Mouse (Mus musculus) CD4-positive, CD25-positive, alpha-beta regulatory T cell, adult 4 months (primary cell): ENCODE data around the gene Socs7. TPM values are rescaled to one million over a fixed set of nuclear protein-coding genes. Genes with fewer than 3 reads are reported as not detected.

Experiments
- ATAC-seq: one replicate; pipeline ENCODE4 v1.8.0; 2017
- polyA plus RNA-seq, 2 experiments: library from polyadenylated mRNA; unstranded; fragments of 100-300 nt; shearing (Covaris generic); gene quantifications; one replicate each; pipeline ENCODE4 v1.2.1; 2017

Socs7 gene
- polyA plus RNA-seq, 2 experiments from 2014 or later: 7.6 to 8.4 TPM

GRCm38 (mm10) chr11:97393658-97394057, 31.3 kb downstream of the Socs7 start:
- no peak for ATAC-seq

DNA sequence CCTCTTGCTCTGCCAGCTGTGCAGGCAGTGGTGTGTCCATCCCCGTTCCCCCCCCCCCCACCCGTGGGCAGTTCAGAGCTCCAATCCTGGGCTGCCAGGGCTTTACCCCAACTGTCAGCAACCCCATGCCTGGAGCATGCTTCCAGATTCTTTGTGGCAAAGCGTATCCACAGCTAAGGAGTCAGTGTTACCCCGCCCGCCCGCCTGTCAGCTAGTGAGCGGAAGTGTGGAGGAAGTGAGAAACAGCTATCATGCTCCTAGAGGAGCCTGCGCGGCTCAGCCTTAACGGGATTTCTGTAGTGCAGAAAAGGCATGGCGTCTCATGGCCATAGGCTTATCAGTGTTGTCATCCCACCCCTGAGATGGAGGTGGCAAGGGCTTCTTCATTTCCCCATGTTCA, 31.8 kb downstream of the Socs7 start:
- no peak for ATAC-seq

- ATAC-seq: no peak
Observed at GRCm38 (mm10) chr11:97398506-97398905, 36.2 kb downstream of the Socs7 start.

GRCm38 (mm10) chr11:97399958-97400710, 37.8 kb downstream of the Socs7 start:
- peak; percentile 90 for ATAC-seq

GRCm38 (mm10) chr11:97401082-97401481, 38.7 kb downstream of the Socs7 start:
- no peak for ATAC-seq

GRCm38 (mm10) chr11:97401686-97402435, 39.5 kb downstream of the Socs7 start:
- no peak for ATAC-seq

DNA sequence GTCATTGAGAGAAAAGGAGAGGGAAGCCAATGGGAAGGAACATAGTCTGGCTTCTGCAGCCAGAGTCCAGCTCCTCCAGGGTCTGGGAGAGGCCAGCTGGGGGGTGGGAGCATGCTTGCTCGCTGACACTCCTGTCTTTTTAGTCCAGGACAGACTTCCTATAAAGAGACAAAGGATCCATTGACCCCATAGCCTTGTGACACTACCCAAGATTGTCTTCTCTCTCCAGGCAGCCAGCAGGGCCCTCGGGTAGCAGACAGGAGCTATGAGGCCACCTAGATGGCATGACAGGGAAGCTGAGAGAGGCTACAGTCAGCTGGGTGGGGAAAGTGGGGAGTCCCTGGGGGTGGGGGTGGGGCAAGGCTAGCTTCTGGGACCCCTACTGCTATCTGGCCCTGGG, 40.4 kb downstream of the Socs7 start:
- no peak for ATAC-seq

- no peak for ATAC-seq
Observed at GRCm38 (mm10) chr11:97403614-97404183, 41.3 kb downstream of the Socs7 start.

GRCm38 (mm10) chr11:97404184-97404760, 41.9 kb downstream of the Socs7 start:
- ATAC-seq: peak; percentile 23

GRCm38 (mm10) chr11:97404761-97405190, 42.4 kb downstream of the Socs7 start:
- ATAC-seq: peak; percentile 12

DNA sequence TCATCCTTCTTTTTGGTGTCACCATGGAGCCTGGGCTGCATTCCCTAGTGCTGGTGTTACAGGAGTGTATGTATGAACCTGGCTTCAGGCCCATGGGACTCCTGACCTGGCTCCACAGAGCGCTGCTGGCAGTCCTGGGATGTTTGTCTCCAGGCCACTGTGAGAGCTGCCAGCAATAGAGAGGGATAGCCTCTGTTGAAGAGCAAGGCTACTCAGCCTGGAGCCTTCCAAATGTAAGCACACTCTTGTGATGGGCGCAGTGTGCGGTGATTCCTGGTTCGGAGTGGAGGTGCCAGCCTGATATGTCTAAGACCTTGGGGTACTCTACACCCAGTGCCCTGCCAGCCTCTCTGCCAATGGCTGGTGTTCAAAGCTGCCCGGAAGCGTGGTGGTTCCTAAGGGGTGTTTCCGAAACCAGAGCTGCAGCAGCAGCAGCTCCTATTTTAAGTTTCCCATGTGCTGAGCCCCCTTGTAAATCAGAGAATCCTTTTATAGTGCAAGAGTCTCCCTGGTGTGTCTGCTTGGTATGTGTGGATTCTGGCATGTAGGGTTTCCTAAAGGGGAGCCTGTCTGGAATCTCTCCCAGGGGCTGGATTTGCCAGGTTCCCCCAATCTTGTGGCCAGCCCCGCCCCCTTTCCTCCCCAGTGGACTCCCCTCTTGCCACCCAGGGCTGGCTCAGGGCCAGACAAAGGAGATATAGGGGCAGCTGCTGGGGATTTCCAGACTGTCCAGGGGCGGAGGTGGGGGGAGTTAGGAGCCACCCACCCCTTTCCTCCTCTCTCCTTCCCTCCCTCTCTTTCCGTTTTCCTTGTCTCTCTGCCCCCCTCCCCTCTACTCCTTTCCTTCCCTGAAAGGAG, 44.0 kb downstream of the Socs7 start:
- no peak for ATAC-seq

DNA sequence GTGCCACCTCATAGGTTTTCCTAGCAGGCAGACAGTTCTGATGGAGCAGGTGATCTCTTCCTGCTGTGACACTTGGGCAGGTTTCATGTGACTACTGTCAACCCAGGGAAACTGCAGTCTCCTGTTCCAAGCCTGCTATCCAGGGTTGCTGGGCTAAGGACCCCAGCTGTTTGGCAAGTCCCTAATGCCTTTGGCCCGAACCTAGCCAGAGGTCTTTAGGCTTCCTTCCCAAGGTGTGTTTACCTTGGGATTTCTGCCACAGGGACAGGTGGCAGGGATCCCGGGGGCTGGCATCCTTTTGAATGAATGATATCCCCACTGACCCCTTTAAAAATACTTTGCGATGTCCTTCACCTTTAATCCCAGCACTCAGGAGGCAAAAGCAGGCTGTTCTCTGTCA, 45.1 kb downstream of the Socs7 start:
- no peak for ATAC-seq

DNA sequence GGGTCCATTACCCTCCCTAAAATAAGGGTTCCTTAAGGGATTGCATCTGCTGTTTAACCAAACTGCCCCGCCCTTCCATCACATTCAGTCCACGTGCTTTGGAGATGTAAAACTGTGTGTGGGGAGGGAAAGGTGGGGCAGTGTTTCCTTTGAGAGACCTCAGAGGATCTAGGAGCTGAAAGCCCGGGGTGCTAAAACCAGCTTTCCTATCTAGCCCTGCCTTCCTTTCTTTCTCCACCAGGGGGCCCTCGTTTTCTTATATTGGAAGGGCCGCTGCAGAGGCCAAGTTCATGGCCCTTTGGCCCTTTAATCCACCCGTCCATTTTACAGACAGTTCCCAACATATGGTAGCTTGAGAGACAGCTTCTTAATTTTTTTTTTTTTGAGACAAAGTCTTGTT, 45.8 kb downstream of the Socs7 start:
- ATAC-seq: peak; percentile 29

GRCm38 (mm10) chr11:97410958-97411357, 48.6 kb downstream of the Socs7 start:
- no peak for ATAC-seq

GRCm38 (mm10) chr11:97412117-97412516, 49.8 kb downstream of the Socs7 start:
- no peak for ATAC-seq

- no peak for ATAC-seq
Observed at GRCm38 (mm10) chr11:97412808-97413347, 50.5 kb downstream of the Socs7 start.

DNA sequence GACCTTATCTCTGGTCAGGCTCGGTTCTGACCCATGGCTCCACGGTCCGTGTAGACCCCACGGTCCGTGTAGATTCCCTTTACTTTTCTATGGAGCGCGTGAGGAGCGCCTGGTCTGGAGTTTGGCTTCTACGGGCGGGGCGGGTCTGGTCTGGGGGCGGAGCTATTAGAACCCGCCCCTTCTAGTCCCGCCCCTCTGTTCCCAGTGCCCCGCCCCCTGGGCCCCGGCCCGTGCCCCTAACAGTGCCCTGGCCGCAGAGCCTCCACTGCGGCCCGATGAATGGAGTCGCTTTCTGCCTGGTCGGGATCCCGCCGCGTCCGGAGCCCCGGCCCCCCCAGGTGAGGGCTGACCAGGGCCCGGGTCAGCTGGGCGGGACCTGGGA, 53.0 kb downstream of the Socs7 start, which contains the start of gene Arhgap23:
Gene Arhgap23 (plus strand): TSS at position 204 of the 382 bp plus-strand sequence.
- ATAC-seq: no peak

- no peak for ATAC-seq
Observed at GRCm38 (mm10) chr11:97415712-97416636, 53.6 kb downstream of the Socs7 start.

DNA sequence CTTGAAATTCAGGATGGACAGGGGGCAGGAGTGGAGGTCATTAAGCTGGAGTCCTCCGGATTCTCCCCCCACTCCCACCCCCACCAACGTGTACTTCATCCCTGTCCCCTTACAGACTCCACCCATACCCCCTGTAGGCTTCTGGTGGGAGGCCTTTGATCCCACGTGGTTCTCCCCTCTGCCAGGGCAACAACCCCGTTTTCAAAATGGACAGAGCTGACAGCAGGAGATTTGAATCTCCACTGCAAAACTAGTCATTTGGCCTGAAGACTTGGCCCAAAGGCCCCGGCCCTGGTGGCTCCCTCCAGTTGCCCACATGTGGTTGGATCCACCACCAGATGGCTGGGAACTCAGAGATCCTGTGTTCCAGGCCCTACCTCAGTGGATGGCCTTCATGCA, 54.3 kb downstream of the Socs7 start:
- ATAC-seq: no peak

DNA sequence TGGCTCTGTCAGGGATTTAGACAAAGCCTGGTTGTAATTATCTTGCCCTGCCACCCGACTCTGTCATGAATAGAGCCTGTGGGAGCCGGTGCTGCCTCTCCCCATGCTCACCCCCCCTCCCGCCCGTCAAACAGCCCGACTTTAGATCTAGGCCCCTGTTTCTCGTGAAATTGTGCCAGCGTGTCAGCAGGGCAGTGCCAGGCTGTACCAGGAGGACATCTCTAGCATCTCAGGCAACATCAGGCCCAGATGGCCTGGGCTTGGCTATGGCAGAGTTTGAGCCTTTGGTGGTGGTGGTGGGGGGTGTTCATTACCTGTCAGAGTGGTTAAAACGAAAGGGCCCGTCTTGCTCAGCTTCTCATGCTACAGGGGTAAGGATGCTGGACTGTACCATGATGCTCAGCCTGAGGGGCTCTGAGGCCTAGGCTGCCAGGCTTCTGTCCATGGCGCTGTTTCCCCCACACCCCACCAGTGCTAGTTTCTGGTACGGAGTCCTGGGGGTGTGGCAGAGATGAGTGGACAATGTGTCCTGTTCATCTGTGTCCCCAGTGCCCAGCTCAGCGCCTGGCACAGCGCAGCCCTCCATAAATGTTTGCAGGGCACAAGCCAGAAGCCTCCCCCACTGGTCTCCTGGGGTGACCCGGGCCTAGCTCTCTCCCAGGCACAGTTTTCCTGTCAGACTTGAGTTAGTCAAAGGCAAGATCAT, 56.6 kb downstream of the Socs7 start:
- ATAC-seq: no peak
